Mouse (Mus musculus): ENCODE measurements around the gene Zfp68.
"Not testable (repeated sequence)": the region's sequence is repeated elsewhere in the genome, so short reads cannot be mapped to it uniquely, and the experiment has no call there.

Gene Zfp68

GRCm38 (mm10) chr5:138619211-138620128, at the start of gene Zfp68:
Gene Zfp68, minus strand, starts transcription at chr5:138619761.
- DNase-seq: peak; percentile 97

DNA sequence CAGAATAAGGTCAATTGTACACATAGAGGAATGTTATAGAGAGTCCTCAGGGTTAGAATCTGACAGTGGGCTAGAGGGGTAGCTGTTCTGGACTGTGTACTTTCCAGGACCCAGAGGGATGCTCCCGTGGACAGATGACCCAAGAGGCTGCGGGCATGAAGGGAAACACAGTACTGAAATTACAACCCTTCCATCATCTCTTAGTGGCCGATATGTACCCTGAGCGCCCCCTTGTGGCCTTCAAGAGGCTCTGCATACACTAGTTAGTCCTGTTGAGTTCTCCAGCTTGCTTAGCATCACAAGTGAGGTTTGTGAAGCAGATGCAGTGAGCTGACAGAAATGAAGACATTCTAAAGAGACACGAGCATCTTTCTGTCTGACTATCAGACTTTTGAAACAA, 39.4 kb upstream of the Zfp68 start:
- DNase-seq: peak; percentile 63

DNA sequence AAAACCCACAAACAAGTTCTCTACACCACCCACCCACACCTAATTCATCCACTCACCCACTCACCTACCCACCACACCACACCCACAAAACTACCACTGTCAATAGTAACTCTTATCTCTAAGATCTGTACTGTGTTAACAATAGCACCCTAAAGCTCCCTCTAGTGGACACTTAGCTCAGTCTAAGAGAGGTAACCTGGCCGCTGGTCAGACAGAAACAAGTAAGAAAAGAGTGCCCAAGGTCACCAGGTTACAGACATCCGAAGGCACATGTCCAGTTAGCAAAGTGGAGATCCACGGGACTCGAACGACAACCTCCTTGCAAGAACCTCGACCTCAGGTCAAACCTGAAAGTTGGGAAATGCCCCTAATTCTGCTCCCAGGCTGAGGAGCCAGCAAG, 38.3 kb upstream of the Zfp68 start:
- peak; percentile 84 for DNase-seq

DNA sequence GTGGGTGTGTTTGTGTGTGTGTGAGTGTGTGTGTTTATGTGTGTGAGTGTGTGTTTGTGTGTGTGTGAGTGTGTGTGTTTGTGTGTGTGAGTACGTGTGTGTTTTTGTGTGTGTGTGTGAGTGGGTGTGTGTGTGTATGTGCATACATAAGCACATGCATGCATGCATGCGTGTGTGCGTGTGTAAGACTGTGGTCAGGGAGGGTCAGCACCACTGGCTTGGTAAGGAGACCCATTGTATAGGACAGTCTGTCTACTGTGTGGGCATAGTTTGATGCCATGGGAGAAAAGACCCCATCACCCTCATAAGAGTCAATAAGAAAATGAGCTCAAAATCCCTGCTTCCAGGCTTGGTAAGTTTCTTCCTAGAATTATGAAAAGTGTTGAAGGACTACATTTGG, 37.8 kb upstream of the Zfp68 start:
- DNase-seq: no peak

DNA sequence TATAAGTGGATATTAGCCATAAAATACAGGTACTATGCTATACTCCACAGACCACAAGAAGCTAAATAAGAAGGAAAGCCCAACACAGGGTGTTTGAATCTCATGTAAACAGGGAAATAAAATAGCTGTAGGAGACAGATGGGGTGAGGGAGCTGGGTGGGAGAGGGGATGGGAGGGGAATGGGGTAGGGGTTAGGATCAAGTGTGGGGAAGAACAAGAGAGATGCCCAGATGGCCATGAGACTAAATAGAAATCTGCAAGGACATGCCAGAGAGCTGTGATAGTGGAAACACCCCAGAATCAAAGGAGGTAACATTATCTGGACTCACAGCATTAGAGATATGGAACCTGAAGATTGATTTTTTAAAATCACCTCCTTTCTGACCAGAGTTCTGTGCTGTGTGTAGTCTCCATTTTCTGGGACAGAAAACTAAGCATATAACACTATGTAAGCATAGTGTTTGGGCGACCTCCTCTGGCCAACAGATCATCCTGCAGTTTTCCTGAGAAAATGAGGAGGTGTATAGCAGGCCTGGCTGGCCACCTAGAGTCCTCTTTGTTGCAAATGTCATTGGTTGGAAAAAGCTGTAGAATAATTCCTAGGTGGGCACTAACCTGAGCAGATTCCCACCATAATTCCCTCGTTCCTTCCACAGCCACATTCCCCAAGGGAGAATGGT, 37.1 kb upstream of the Zfp68 start:
- peak; percentile 69 for DNase-seq

DNA sequence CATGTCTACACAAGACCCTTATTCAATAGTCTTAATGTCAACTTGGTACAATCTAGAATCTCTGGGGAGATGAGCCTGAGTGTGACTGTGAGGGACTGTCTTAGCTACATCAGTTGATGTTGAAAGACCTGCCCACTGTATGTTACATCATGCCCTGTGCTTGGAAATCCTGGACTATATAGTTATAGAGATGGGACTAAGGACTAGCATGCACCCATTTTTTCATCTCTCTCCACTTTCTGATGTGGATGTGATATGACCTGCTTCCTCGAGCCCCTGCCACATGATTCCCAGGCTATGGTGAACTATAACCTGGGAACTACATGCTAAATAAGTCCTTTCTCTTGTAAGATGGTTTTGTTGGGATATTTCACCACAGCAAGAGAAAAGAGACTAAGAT, 33.4 kb upstream of the Zfp68 start:
- no peak for DNase-seq

DNA sequence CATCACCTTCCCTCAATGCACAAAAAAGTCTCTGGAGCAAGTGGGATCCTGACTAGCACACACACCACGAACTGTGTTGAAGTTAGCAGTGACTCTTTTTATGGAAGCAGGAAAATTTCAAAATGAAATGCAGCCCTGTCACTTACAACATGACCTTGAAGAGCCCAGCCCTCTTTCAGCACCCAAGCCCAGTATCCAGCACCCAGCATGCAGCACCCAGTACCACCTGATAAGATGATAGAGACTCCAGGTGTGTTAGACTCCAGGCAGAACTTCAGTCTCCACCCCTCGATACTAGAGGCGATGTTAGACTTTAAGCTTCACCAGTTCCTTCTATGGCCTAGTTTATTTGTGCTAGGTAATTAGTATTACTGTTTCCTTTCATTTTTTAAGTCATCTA, 22.2 kb upstream of the Zfp68 start:
- DNase-seq: no peak

DNA sequence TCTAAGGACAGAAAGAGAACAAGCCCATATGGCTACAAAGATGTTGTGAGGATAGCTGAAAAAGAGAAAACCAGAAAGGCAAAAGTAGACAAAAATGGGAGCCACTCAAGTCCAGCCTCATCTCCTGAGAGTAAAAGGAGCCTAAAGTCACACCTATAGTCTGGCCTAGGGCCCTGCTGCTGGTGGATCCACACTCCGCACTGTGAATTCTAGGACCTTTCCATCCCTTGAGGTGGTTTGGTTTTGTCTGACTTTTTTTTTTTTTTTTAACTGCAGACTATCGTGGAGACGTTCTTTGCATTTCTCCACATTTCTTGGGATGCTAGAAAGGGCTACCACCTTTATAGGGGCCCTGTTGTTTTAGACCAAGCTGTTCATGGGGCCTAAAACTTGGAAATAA, 21.5 kb upstream of the Zfp68 start:
- no peak for DNase-seq

GRCm38 (mm10) chr5:138636486-138636885, 16.9 kb upstream of the Zfp68 start:
- no peak for DNase-seq

DNA sequence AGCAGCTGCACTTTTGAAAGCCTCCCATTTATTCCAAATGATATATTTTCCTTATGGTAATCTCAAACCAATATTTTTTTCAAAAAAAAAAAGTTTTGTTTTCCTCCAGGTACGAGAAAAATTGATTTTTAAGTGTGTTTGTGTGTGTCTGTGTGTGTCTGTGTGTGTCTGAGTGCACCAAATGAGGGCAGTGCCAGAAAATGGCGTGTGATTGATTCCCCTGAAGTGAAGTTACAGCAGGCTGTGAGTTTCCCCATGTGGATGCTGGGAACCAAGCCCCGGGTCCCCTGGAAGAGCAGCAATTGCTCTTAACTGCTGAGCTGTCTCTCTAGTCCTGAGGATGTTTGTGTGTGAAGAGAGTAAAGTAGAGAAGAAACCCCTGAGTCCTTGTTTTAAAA, 3.9 kb upstream of the Zfp68 start:
- DNase-seq: peak; percentile 32

DNA sequence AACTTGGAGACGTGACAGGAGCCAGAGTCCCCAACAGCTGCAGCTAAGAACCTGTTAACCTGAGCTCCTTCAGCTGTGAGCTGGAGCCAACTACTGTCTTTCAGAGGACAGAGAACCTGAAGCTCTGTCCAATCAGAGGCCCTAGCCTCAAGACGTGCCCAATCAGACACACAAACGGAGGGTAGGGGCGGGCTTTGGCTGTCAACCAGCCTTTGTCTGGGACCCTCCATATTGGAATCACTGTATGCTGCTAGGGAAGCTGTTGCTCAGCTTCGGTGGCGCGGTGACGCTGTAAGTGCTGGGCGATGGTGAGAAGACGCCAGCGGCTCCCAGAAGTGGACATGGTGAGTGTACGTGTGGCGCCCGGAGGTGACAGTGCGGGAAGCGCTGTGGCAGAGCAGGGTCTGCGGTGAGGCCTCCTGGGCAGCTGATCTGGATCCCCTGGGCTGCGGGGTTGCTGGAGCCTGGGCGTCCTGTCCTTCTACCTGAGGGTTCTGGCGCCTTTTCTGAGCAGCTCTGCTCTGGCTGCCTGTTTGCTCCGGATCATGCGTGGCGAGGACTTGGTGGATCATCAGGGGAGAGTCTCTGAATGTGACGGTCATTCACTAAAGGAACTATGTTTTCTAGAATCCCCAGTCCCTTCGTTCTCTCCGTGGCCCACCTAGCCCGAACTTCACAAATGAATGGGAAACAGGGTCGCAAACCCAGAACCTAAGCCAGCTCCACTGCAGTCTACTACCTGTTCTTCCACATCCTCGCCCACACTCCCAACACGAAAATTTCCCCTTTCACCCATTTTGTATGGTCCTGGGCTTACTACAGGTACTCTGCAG, 3.3 kb upstream of the Zfp68 start, which contains the start of gene A430033K04Rik:
Gene A430033K04Rik, plus strand, starts transcription at position 215 of the 833 bp plus-strand sequence.
- DNase-seq: peak; percentile 95

- DNase-seq: no peak
Measured at GRCm38 (mm10) chr5:138620836-138621235, 1.3 kb upstream of the Zfp68 start.

DNA sequence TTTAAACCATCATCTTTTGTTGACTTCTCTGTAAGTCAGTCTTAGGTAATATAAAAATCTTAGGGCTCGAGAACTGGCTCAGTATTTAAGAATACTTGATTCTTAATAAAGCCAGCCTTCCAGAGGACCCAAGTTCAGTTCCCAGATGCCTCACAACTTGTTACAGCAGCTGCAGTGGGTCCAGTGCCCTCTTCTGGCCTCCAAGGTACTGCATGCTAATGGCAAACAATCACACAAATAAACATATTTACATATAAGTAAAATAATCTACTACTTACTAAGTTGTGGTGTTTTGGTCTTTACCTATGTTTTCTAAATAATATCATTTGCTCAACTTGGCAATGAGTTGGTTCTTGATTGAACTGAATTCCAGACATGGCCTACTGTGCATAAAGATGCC, 1.2 kb downstream of the Zfp68 start:
- DNase-seq: no peak

DNA sequence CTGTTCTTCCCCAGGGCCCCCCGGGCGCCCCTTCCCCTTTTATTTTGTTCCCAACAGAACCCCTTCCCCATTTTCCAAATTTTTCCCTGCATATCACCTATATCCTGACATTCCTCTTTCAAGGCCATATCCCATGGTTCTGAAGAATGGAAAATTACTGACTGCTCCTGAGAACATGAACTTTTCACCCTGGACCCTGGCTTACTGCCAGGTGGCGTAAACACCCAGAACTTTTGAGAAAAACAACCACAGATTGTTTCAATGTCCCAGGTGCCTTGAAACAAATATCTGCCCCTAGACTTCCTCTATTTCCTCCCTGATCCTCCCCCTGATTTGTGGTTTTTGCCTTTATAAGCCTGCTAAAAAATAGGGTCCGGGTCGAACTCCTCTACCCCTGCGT, 32.2 kb downstream of the Zfp68 start:
- no peak for DNase-seq

GRCm38 (mm10) chr5:138571623-138572022, 47.9 kb downstream of the Zfp68 start:
- DNase-seq: peak; percentile 46

DNA sequence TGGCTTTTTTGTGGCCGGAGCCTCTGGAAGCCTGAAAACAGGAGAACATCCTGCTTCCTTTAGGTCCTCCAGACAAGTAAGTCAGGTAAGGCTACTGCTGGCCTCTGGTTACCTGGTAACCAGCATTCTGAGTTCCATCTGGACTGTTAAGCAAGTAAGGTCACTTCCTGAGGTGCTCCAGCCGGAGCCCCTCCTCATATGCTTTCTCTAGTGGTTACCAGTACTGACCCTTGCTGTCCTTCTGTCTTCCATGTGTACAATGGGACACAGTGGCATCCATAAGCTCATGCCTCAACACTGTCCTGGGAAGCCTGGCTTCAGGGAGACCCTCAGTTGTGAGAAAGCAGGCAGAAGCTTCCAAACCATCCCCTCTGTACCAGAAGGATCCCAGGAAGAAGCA, 54.9 kb downstream of the Zfp68 start, which contains the start of gene 1700123K08Rik:
Gene 1700123K08Rik, minus strand, starts transcription at position 101 of the 400 bp plus-strand sequence.
- DNase-seq: not testable (repeated sequence)

All from embryo, embryonic 11 days (tissue).